Mouse (Mus musculus) heart, adult 2 months (tissue): Measurements from ENCODE around the gene Grik5.

Experiments used
- CTCF ChIP-seq: fragments of 200-600 bp; IDR thresholded peaks from 2 replicates; pipeline ENCODE4 v1.8.1; 2022; ENCODE audit warnings: antibody characterized with exemption, mild to moderate bottlenecking, moderate library complexity
- POLR2A ChIP-seq: fragments of 200-500 bp; IDR thresholded peaks from 2 replicates; pipeline ENCODE4 v1.6.1; 2011; ENCODE audit warnings: mild to moderate bottlenecking, low read depth, low read length, control low read depth; ENCODE audit not compliant: insufficient read depth

DNA sequence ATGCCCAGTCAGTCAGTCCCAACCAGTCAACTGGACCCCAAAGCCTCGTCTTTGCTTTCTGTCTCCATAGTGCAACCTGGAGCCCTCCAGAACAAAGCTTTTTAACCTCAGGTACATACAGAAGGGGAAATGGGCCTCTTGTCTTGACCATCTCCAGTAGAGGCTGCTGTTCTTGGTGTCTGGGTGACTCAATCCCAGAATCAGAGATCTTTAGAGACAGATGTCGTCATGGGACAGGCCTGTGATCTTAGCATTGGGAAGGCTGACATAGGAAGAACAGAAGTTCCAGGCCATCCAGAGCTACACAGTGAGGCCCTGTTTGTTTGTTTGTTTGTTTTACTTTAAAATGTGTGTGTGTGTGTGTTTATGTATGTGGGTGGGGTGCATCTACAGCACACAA is 107.9 kb downstream of the Grik5 start:
- no peak for TF ChIP-seq CTCF
- TF ChIP-seq POLR2A: no peak
